Mouse (Mus musculus): ENCODE measurements around the gene Zfp78. TPM values are rescaled to one million over a fixed set of nuclear protein-coding genes. Genes with fewer than 3 reads are reported as not detected.
A peak's percentile ranks its signal among the peaks of the same experiment; 100 is the strongest.

The Zfp78 gene
- 4.7 and 5.6 TPM in 2 replicates for polyA plus RNA-seq (2012; rRNA removed)

GRCm38 (mm10) chr7:6363047-6363488 is at the start of gene Zfp78:
Gene Zfp78 (plus strand): TSS chr7:6363280.
- peak in 1 of 2 experiments; percentile 91 for DNase-seq
- WGBS = under 1% methylated on average over 23 of the region's 23 CpGs
- H3K27ac ChIP-seq (ENCODE audit: insufficient read depth, low read length) = peak within 1 kb of the TSS; percentile 64; the same call in 1 of the 2 replicates
- H3K4me3 ChIP-seq (replicated peaks; ENCODE audit: insufficient read depth, low read depth, low read length) = peak within 1 kb of the TSS; percentile 96
- no peaks in the 10 kb centered on the region for H3K27me3 ChIP-seq (ENCODE audit: control insufficient read depth, insufficient read depth, low read length)
- H3K4me1 ChIP-seq (ENCODE audit: control insufficient read depth, insufficient read depth, low read length) = no peaks in the 10 kb centered on the region
- TF ChIP-seq CTCF (IDR thresholded peaks at IDR 0.05; ENCODE audit: borderline replicate concordance, insufficient read depth, low read depth, low read length) = no peak
- TF ChIP-seq POLR2A (IDR thresholded peaks at IDR 0.05; ENCODE audit: borderline replicate concordance, insufficient read depth, low read length) = peak; percentile 74; the same call in 1 of the 2 replicates

GRCm38 (mm10) chr7:6330458-6331232 is 32.4 kb upstream of the Zfp78 start:
- 7% methylated on average over 23 of the region's 23 CpGs for WGBS
- H3K27me3 ChIP-seq (ENCODE audit: control insufficient read depth, insufficient read depth, low read length) = no peaks in the 10 kb centered on the region
- TF ChIP-seq CTCF (IDR thresholded peaks at IDR 0.05; ENCODE audit: borderline replicate concordance, insufficient read depth, low read depth, low read length) (no peak), POLR2A (IDR thresholded peaks at IDR 0.05; ENCODE audit: borderline replicate concordance, insufficient read depth, low read length) (no peak)
- peak overlapping the region; percentile 65; the same call in 1 of the 2 replicates for H3K27ac ChIP-seq (ENCODE audit: insufficient read depth, low read length)
- peak in 1 of 2 experiments; percentile 20 for DNase-seq
- peak overlapping the region; percentile 99 for H3K4me3 ChIP-seq (replicated peaks; ENCODE audit: insufficient read depth, low read depth, low read length)
- H3K4me1 ChIP-seq (ENCODE audit: control insufficient read depth, insufficient read depth, low read length) = peaks cover 4% of the 10 kb centered on the region; the same call in 1 of the 2 replicates

GRCm38 (mm10) chr7:6331233-6331956 is 31.7 kb upstream of the Zfp78 start, which contains the start of gene Zfp583:
Gene Zfp583 (minus strand): TSS chr7:6331285.
- no peak for TF ChIP-seq POLR2A (IDR thresholded peaks at IDR 0.05; ENCODE audit: borderline replicate concordance, insufficient read depth, low read length)
- no peak for TF ChIP-seq CTCF (IDR thresholded peaks at IDR 0.05; ENCODE audit: borderline replicate concordance, insufficient read depth, low read depth, low read length)
- peak within 1 kb of the TSS; percentile 99 for H3K4me3 ChIP-seq (replicated peaks; ENCODE audit: insufficient read depth, low read depth, low read length)
- WGBS = 5% methylated on average over 31 of the region's 31 CpGs
- DNase-seq = peak; percentile 90 to 91
- peaks cover 4% of the 10 kb centered on the region; the same call in 1 of the 2 replicates for H3K4me1 ChIP-seq (ENCODE audit: control insufficient read depth, insufficient read depth, low read length)
- H3K27ac ChIP-seq (ENCODE audit: insufficient read depth, low read length) = peak within 1 kb of the TSS; percentile 82
- no peaks in the 10 kb centered on the region for H3K27me3 ChIP-seq (ENCODE audit: control insufficient read depth, insufficient read depth, low read length)

- DNase-seq = no peak
- H3K4me3 ChIP-seq (replicated peaks; ENCODE audit: insufficient read depth, low read depth, low read length) = no peak overlapping the region
- 85% methylated on average over 5 of the region's 5 CpGs for WGBS
- H3K4me1 ChIP-seq (ENCODE audit: control insufficient read depth, insufficient read depth, low read length) = no peaks in the 10 kb centered on the region
- H3K27ac ChIP-seq (ENCODE audit: insufficient read depth, low read length) = no peak overlapping the region
- no peaks in the 10 kb centered on the region for H3K27me3 ChIP-seq (ENCODE audit: control insufficient read depth, insufficient read depth, low read length)
- no peak for TF ChIP-seq POLR2A (IDR thresholded peaks at IDR 0.05; ENCODE audit: borderline replicate concordance, insufficient read depth, low read length)
- no peak for TF ChIP-seq CTCF (IDR thresholded peaks at IDR 0.05; ENCODE audit: borderline replicate concordance, insufficient read depth, low read depth, low read length)
Measured at GRCm38 (mm10) chr7:6339865-6340264, 23.2 kb upstream of the Zfp78 start.

- H3K27ac ChIP-seq (ENCODE audit: insufficient read depth, low read length) = peak within 1 kb of the TSS; percentile 98
- TF ChIP-seq POLR2A (IDR thresholded peaks at IDR 0.05; ENCODE audit: borderline replicate concordance, insufficient read depth, low read length) (peak; percentile 69; the same call in 1 of the 2 replicates), CTCF (IDR thresholded peaks at IDR 0.05; ENCODE audit: borderline replicate concordance, insufficient read depth, low read depth, low read length) (no peak)
- peak within 1 kb of the TSS; percentile 96 for H3K4me3 ChIP-seq (replicated peaks; ENCODE audit: insufficient read depth, low read depth, low read length)
- under 1% methylated on average over 26 of the region's 26 CpGs for WGBS
- no peaks in the 10 kb centered on the region for H3K4me1 ChIP-seq (ENCODE audit: control insufficient read depth, insufficient read depth, low read length)
- H3K27me3 ChIP-seq (ENCODE audit: control insufficient read depth, insufficient read depth, low read length) = no peaks in the 10 kb centered on the region
- DNase-seq = peak; percentile 85 to 87
Measured at GRCm38 (mm10) chr7:6343501-6344071, 19.5 kb upstream of the Zfp78 start, which contains the start of gene Gm3854. Gene Gm3854 (plus strand): TSS chr7:6343759.

GRCm38 (mm10) chr7:6344124-6344523 is 19.0 kb upstream of the Zfp78 start:
- H3K27me3 ChIP-seq (ENCODE audit: control insufficient read depth, insufficient read depth, low read length) = no peaks in the 10 kb centered on the region
- 30% methylated on average over 10 of the region's 10 CpGs for WGBS
- H3K4me3 ChIP-seq (replicated peaks; ENCODE audit: insufficient read depth, low read depth, low read length) = peak overlapping the region; percentile 96
- H3K27ac ChIP-seq (ENCODE audit: insufficient read depth, low read length) = no peak overlapping the region
- no peak for TF ChIP-seq CTCF (IDR thresholded peaks at IDR 0.05; ENCODE audit: borderline replicate concordance, insufficient read depth, low read depth, low read length)
- no peak for TF ChIP-seq POLR2A (IDR thresholded peaks at IDR 0.05; ENCODE audit: borderline replicate concordance, insufficient read depth, low read length)
- DNase-seq = no peak
- no peaks in the 10 kb centered on the region for H3K4me1 ChIP-seq (ENCODE audit: control insufficient read depth, insufficient read depth, low read length)

- WGBS = 62% methylated on average over 2 of the region's 2 CpGs
- H3K4me1 ChIP-seq (ENCODE audit: control insufficient read depth, insufficient read depth, low read length) = no peaks in the 10 kb centered on the region
Measured at GRCm38 (mm10) chr7:6358121-6358520, 5.0 kb upstream of the Zfp78 start.

More at GRCm38 (mm10) chr7:6358121-6358520, 5.0 kb upstream of the Zfp78 start:
- Histone ChIP-seq H3K4me3 (replicated peaks; ENCODE audit: insufficient read depth, low read depth, low read length) (no peak overlapping the region), H3K27ac (ENCODE audit: insufficient read depth, low read length) (no peak overlapping the region), H3K27me3 (ENCODE audit: control insufficient read depth, insufficient read depth, low read length) (no peaks in the 10 kb centered on the region)
- DNase-seq = no peak
- no peak for TF ChIP-seq POLR2A (IDR thresholded peaks at IDR 0.05; ENCODE audit: borderline replicate concordance, insufficient read depth, low read length)
- TF ChIP-seq CTCF (IDR thresholded peaks at IDR 0.05; ENCODE audit: borderline replicate concordance, insufficient read depth, low read depth, low read length) = no peak
